Mouse (Mus musculus): ENCODE measurements around the gene Rsph1.
A peak's percentile ranks its signal among the peaks of the same experiment; 100 is the strongest.
"Not testable (repeated sequence)": the region's sequence is repeated elsewhere in the genome, so short reads cannot be mapped to it uniquely, and the experiment has no call there.

The Rsph1 gene

GRCm38 (mm10) chr17:31276207-31276921, 819 bp downstream of the Rsph1 start:
- DNase-seq (ENCODE audit: low spot score in 2 of 2): no peak

- DNase-seq (ENCODE audit: low spot score in 2 of 2): no peak
Observed at GRCm38 (mm10) chr17:31275181-31275580, 2.0 kb downstream of the Rsph1 start.

- DNase-seq (ENCODE audit: low spot score in 2 of 2): no peak
Observed at GRCm38 (mm10) chr17:31273631-31274030, 3.6 kb downstream of the Rsph1 start.

- DNase-seq (ENCODE audit: low spot score in 2 of 2): no peak
Observed at GRCm38 (mm10) chr17:31272416-31273165, 4.6 kb downstream of the Rsph1 start.

- no peak for DNase-seq (ENCODE audit: low spot score in 2 of 2)
Observed at GRCm38 (mm10) chr17:31271136-31271851, 5.9 kb downstream of the Rsph1 start.

GRCm38 (mm10) chr17:31270736-31271135, 6.4 kb downstream of the Rsph1 start:
- DNase-seq (ENCODE audit: low spot score in 2 of 2): not testable (repeated sequence)

- DNase-seq (ENCODE audit: low spot score in 2 of 2): no peak
Observed at GRCm38 (mm10) chr17:31270246-31270645, 6.9 kb downstream of the Rsph1 start.

- DNase-seq (ENCODE audit: low spot score in 2 of 2): no peak
Observed at GRCm38 (mm10) chr17:31269761-31270160, 7.4 kb downstream of the Rsph1 start.

- DNase-seq (ENCODE audit: low spot score in 2 of 2): no peak
Observed at GRCm38 (mm10) chr17:31268016-31268415, 9.2 kb downstream of the Rsph1 start.

- DNase-seq (ENCODE audit: low spot score in 2 of 2): no peak
Observed at GRCm38 (mm10) chr17:31267603-31268002, 9.6 kb downstream of the Rsph1 start.

GRCm38 (mm10) chr17:31267138-31267537, 10.0 kb downstream of the Rsph1 start:
- no peak for DNase-seq (ENCODE audit: low spot score in 2 of 2)

GRCm38 (mm10) chr17:31266321-31266950, 10.7 kb downstream of the Rsph1 start:
- DNase-seq (ENCODE audit: low spot score in 2 of 2): no peak

GRCm38 (mm10) chr17:31265831-31266230, 11.4 kb downstream of the Rsph1 start:
- no peak for DNase-seq (ENCODE audit: low spot score in 2 of 2)

GRCm38 (mm10) chr17:31265171-31265572, 12.0 kb downstream of the Rsph1 start:
- DNase-seq (ENCODE audit: low spot score in 2 of 2): peak in 1 of 2 experiments; percentile 55

- no peak for DNase-seq (ENCODE audit: low spot score in 2 of 2)
Observed at GRCm38 (mm10) chr17:31264372-31264771, 12.8 kb downstream of the Rsph1 start.

- DNase-seq (ENCODE audit: low spot score in 2 of 2): no peak
Observed at GRCm38 (mm10) chr17:31263770-31264169, 13.4 kb downstream of the Rsph1 start.

GRCm38 (mm10) chr17:31262715-31263114, 14.5 kb downstream of the Rsph1 start:
- DNase-seq (ENCODE audit: low spot score in 2 of 2): no peak

- DNase-seq (ENCODE audit: low spot score in 2 of 2): peak in 1 of 2 experiments; percentile 17
Observed at GRCm38 (mm10) chr17:31261352-31261751, 15.8 kb downstream of the Rsph1 start.

- DNase-seq (ENCODE audit: low spot score in 2 of 2): no peak
Observed at GRCm38 (mm10) chr17:31260430-31260829, 16.8 kb downstream of the Rsph1 start.

GRCm38 (mm10) chr17:31259825-31260224, 17.4 kb downstream of the Rsph1 start:
- DNase-seq (ENCODE audit: low spot score in 2 of 2): no peak

GRCm38 (mm10) chr17:31259145-31259544, 18.0 kb downstream of the Rsph1 start:
- no peak for DNase-seq (ENCODE audit: low spot score in 2 of 2)

GRCm38 (mm10) chr17:31258310-31258865, 18.8 kb downstream of the Rsph1 start:
- no peak for DNase-seq (ENCODE audit: low spot score in 2 of 2)
